Mouse (Mus musculus) bone marrow, adult 2 months (tissue): ENCODE data around the gene Bahd1.

Experiments
- CTCF ChIP-seq: fragments of 200-500 bp; IDR thresholded peaks from 2 replicates; pipeline ENCODE4 v1.5.1; 2011; ENCODE audit warnings: low read length, control low read depth; ENCODE audit not compliant: control insufficient read depth, insufficient read depth
- POLR2A ChIP-seq: fragments of 200-500 bp; IDR thresholded peaks from 2 replicates; pipeline ENCODE4 v1.6.1; 2011; ENCODE audit warnings: low read depth, mild to moderate bottlenecking, control low read depth, low read length, borderline replicate concordance; ENCODE audit not compliant: control insufficient read depth

DNA sequence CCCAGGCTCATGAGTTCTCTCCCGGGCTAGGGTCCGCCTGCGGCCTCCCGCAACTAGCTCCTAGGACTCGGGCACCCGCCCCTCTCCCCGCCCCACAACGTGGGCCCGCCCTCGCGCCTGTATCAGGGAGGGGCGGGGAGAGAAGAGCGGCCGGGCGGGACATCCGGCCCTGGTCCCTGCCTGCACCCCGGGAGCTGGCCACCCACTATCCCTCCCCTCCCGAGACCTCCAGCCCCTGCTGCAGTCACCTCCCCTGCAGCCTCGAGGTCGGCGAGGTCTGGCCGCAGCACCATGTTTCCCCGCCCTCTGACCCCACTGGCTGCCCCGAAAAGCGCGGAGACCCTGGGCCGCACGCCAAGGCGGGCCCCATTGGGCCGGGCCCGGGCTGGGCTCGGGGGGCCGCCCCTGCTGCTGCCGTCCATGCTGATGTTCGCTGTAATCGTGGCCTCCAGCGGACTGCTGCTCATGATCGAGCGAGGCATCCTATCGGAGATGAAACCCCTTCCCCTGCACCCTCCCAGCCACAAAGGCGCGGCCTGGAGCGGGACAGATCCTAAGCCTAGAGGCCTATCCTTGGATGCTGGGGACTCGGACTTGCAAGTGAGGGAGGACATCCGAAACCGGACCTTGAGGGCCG, 26.3 kb downstream of the Bahd1 start, which contains the start of gene Chst14:
- TF ChIP-seq CTCF = no peak
- peak; percentile 59; the same call in 1 of the 2 replicates for TF ChIP-seq POLR2A
